Mouse (Mus musculus): Measurements from ENCODE around the gene Emc6.

Emc6 gene

DNA sequence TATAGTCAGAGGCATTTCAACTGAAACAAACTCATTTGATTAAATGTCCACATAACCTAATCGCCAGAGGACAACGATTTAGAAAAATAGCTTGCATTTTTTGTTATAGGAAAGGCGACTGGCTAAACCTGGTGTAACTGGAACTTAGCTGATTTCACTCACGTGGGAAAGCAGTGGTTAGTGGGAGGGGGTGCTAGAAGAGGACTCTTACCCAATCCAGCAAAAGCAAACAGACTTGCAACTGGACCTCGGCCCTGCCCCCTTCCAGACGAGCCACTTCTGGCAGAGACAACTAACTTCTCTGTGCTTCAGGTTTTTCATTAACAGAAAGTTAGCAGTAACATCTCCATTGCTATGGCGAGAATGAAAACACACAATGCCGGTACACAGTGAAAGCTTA is 1.2 kb downstream of the Emc6 start:
- DNase-seq (ENCODE audit: low spot score): no peak

DNA sequence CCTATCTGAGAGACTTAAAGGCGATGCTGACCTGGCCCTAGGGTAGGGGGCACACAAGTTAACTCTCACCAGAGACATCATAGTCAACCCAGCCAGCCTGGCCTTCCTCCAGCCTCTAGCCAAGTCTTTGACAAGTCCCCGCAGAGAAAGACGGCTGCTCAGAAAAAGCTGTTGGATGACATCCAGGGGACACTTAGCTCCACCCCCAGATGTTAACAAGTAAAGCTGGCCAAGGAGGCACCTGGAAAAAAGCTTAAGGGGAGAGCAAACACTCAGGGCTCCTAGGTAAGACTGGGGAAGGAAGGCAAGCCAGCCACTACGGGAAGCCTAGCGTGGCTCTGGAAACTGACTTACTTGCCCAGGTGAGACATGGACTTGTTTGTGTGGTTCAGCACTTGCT is 4.7 kb downstream of the Emc6 start:
- no peak for DNase-seq (ENCODE audit: low spot score)

DNA sequence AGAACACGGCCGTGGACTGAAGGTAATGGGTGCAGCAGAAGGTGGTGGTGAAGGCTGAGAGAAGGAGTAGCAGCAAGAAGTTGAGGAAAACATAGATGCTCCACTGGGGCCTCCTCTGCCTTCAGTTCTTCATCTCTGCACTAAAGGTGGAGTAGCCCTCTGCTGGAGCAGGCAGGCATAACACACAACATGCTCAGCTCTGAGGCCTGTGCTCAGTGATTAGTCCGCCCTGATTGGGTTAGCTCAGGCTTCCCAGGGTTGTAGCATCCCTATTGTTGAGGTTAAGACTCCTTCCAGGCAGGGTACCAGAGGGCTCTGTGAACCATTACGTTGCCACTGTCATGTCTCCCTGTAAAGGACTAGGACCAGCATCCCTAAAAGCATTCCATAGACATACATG is 7.6 kb downstream of the Emc6 start:
- no peak for DNase-seq (ENCODE audit: low spot score)

DNA sequence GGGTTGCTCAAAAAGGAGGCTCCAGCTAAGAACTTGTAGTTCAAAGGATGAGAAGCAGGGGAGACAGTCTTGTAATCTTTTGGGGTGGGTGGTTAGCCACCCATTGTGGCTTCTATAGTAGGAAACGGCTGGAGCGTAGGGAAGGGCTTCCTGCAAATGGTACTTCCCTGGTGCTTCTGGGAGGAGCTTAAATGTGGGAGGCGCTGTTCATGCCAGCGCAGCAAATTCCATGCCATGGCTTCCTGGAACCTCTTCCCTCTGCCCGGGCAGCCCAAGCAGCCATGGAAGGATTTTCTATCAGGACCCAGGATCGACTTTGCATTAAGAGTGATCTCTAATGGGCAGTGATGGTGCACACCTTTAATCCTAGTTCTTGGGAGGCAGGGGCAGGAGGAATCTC is 8.3 kb downstream of the Emc6 start:
- DNase-seq (ENCODE audit: low spot score): no peak

DNA sequence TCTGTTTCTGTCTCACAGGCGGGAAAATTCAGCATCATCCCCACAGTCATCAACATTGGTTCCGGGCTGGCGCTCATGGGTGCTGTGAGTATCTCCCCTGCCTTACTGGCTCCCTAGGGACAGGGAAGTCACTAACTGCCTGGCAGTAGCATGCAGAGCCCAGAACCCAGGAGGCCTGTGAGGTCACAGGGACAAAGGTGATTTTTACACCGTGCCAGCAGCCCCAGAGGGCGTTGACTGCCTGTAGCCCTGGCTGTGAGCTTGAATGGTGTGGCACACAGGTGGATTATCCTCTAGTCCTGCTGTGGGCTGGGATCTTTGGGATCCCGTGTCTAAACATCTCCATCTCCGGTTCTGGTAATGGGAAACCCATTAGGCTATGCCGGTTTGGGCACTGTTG is 8.8 kb downstream of the Emc6 start:
- DNase-seq (ENCODE audit: low spot score): no peak

DNA sequence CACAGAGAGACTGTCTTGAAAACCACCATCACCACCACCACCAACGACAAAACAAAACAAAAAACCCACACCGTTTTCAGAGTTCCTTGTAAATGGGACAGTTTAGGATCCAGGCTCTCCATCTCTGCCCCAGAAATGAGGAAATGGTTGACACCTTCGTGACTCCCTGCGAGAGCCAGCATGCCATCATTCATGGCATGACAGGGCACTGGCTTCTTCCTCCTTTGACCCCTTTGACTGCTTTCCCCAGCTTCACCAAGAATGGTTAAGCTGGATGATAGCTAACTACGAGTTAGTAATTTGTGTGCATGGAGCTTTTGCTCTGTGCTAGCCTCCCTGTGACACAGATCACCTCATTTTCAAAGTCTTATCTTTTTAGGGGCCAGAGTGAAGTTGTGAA is 14.6 kb downstream of the Emc6 start:
- DNase-seq (ENCODE audit: low spot score): no peak

DNA sequence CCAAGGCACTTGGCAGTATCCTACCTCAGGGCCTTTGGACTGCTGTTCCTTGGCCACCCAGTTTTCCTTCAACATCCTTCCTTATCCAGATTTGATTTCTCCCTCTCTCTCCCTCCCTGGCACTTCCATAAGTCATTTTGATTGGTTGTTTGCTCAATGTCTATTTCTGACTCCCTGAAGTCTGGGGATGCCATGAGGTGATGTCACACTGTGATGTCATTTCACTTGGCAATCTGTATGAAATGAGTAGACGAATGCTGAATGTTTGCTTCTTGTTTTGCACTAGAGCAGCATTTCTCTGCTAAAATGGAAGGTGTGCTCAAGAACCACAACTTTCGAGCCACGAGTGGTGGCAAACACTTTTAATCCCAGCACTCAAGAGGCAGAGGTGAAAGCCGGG is 15.2 kb downstream of the Emc6 start:
- no peak for DNase-seq (ENCODE audit: low spot score)

DNA sequence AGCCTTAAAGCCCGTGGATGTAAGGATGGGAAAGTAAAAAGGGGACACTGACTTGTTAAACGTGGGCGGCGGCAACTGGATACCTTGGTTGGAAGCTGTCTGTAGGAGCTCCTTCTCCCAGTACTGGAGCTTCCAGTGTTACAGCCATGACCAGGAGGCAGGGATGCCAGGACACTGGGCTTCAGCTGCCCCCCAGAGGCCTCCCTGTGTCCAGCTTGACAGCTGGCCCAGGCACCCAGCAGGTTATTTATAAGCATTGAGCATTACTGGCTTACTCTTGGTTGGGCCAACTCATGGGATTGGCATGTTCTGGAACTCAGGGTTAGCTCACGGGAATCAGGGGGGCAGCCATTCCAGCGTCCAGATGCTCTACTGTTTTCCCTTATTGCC is 16.0 kb downstream of the Emc6 start:
- DNase-seq (ENCODE audit: low spot score): no peak

DNA sequence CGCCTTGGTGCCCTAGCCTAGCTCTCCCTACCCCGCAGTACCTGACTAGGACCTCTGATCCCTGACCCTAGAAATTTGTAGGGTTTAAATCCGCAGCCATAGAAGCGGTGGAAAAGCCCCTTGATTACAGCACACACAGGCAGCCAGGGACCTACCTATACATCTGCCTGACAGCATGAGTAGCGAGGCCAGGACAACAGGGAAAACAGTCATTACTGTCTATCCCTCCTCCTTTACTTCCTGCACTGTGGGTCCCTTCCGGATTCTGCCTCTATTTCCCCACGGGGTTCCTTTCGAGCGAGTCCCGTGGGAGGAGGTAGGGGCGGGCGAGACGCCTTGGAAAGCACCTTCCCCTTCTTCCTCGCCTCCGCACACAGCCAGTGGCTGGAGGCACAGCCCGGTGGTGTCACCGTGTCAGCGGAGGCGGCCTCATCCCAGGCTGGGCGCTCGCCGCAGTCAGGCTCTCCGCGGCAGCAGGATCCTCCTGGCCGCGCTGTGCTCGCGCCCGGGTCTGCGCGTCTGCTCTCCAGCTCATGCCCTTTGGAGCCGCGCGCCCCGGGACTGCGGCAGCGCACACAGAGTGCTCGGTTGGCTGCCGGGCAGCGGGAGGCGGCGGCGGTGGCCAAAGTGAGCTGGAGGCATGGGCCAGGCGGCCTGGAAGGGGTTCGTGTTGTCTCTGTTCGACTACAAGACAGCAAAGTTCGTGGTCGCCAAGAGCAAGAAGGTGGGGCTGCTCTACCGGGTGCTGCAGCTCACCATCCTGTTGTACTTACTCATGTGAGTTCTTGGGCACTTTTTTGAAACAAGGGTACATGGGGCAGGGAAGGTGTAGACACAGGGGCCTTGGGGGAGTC is 16.7 kb downstream of the Emc6 start, which contains the start of gene P2rx5:
Gene P2rx5 (plus strand): TSS at position 465 of the 854 bp plus-strand sequence.
- no peak for DNase-seq (ENCODE audit: low spot score)

DNA sequence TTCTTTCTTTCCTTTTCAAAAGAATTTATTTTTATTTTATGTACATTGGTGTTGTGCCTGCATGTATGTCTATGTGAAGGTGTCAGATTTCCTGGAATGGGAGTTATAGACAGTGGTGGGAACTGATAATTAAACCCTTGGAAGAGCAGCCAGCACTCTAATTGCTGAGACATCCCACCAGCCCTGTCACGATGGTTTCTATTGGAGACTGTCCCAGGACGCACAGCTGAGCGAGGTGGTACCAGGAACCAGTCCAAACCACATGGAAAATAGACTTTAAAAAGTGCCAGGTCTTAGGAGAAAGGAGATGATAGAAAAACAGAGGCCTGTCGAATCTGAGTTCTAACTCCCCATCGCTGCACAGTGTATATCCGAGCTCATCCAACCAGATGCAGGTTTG is 21.8 kb downstream of the Emc6 start:
- no peak for DNase-seq (ENCODE audit: low spot score)

DNA sequence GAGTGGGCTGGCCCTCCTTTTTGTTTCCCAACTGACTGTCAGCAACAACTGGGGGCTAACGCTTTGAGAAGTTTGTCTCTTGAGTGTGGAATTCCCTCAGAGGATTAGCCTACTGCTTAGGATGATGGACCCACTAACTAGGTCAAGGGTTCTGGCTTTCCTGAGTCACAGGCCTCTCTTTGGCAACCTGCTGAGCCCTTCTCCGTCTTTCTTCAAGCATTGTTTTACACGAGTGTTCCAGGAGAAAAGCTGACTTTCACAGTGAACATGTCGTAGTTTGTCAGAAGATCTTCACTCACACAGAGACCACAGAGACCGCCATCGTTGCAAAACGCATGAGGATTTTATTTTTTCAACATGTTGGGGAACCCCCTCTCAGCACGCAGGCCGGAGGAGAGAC is 28.6 kb downstream of the Emc6 start:
- DNase-seq (ENCODE audit: low spot score): no peak

DNA sequence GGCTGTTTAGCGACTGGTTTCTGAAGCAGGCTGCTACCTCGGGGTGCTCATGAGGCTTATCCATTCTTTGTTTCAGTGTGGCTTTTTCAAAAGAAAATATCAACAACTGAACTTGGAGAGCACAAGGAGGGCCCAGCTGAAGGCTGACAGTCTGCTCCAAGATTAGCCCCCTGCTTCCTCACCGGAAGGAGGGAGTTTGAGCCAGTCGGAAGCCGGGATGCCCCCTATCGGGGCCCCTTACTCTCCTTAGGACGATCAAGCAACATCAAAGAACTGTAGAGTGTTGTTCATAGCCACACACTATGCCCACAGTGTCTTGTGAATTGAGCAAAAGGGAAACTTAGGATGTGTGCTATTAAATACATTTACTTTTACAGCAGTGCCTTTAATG is 29.9 kb downstream of the Emc6 start:
- DNase-seq (ENCODE audit: low spot score): no peak

DNA sequence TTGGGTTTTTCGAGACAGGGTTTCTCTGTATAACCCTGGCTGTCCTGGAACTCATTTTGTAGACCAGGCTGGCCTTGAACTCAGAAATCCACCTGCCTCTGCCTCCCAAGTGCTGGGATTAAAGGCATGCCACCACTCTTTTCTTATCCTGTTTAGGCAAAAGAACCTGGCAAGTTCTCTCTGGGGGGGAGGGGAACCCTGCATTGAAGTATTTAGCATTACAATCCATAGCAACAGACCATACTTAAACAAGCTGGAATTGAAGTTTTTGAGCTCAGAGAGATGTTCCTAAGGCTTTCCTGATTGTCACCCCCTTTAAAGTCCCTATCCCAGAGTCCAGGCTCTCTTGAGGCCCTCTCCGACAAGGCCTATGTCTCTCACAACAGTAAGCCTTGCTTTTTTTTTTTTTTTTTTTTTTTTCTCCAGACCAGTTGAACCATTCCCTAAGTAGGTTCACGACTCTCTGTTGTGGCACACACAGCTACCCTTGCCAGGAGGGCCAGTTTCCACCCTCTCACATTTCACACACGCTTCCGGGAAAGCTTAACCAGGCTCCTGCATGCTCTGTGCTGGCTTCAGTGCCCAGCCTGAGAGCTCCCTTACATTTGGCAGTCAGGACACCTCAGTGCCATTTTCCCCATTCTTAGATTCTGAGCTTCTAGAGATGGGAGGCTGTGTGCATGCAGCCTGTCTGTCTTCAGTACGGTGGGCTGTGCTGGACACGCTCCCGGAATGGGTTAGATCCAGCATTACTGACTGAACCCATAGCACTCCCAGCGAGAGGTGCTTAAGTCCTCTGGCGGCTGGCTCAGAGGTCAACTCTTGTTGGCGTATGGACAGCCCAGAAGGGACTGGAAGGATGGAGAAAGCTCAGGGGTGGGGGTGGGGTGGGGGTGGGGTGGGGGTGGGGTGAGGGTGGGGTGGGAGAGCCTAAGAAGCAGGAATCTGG is 30.5 kb downstream of the Emc6 start:
- DNase-seq (ENCODE audit: low spot score): no peak

DNA sequence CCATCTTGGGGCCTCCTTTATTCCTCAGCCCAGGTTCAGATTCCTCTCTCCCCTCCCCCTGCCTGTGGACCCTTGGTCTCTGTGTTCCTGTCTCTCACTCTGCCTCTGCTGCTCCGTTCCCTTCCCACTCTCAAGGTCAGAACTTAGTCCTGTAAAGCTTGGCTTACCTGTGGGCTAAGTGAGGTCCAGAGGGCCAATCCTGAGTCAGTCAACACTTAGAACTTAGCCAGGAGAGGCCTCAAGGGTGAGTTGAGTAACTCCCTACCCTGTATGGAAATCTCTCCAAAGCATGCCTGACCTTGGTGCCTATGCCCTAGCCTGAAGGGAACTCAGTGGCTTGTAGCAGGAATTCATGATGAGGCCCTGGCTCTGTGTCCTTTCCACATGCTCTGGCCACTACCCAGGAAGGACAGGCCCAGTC is 32.6 kb downstream of the Emc6 start:
- no peak for DNase-seq (ENCODE audit: low spot score)

DNA sequence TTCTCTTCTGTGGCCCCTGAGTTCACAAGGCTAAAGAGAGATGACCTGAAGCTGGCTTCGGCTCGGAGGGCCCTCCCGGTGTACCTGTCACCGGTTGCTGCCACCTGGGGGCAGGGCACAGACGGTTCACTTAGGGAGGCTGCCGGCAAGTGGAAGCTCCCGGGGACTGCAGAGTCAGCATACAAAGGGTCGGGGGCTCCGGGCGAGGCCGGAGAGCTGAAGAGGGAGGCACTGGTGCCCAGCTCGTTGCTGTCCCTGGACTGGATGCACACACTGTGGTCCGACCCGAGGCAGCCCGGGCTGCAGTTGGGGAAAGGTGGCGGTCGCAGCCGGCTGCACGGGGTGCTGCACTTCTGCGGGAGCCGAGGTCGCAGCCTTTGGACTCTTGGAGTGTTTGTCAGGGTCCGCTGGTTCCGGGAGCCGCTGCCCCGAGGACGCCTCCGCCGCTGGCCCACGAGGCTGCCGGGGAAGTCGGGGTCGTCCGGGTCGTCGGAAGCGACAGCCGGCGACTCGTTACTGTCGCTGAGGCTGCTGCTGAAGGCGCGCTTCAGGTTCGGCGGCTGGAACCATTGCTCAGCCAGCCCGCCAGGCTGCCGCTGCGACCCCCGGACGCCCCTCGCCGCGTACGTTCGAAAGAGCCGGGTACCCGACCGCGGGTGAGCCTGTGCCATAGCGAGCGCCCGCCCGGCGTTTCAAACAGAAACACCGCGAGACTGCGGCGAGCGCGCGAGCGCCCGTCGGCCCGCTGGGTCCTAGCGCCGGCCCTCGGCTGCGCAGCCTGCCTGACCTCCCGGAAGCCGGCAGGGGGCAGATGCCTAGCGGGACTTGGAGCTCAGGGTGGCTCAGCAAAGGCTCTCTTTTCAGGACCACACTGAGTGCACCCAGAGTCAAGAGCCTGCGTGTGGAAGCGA is 39.0 kb downstream of the Emc6 start, which contains the start of gene Haspin:
Gene Haspin (minus strand): TSS at position 704 of the 911 bp plus-strand sequence.
- peak; percentile 71 for DNase-seq (ENCODE audit: low spot score)

DNA sequence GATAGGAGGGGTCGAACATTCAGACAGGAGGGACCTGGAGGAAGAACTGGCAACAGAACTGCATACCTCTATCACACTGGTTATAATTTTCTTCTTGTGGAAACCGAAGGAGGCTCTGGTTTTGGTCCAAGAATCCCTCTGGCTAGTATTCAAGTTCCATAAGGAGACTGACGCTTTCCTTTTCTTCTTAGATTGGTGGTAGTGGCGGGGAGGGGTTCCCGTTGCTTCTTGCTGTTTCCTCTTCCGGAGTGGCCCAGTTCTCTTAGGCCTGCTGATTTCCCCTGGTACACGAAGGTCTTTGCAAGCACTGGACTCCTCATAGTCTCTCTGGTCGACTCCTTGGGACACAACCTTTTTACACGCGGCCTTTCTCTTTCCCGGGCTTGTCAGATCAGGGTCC is 39.7 kb downstream of the Emc6 start:
- DNase-seq (ENCODE audit: low spot score): no peak

DNA sequence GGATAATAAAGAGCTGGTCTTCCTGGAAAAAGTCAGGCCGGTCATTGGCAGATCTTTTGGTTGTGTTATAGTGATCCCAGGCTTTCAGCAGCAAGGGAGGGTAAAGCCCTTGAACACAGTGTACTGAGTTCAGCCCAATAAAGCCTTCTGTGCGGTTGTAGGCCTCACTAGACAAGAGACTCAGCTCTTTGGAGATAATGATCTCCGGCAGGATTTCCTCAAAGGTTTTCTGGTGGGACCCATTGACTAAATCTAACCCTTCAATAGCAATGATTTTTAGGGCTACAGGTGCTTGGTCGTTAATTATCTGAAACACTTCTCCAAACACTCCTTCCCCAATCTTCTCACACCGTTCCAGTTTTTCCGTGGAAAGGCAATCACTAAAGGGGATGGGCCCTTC is 40.2 kb downstream of the Emc6 start:
- no peak for DNase-seq (ENCODE audit: low spot score)

DNA sequence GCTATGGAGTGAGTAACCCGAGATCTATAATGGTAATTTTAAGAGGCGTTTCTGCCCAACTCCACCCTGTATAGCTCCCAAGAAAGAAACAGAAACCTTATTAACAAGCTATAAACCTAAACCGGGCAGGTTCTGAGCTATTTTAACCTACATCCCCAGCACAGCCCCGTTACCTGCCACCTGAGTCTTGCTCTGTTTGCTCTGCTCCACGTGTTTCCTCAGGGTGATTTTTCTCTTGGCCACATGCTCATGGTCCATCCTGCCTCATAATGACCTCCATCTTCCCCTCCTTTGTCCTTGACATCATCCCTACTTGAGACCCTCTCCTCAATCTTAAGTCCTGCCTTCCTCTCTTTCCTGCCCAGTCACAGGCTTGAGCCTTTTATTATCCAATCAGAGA is 42.6 kb downstream of the Emc6 start:
- DNase-seq (ENCODE audit: low spot score): no peak

DNA sequence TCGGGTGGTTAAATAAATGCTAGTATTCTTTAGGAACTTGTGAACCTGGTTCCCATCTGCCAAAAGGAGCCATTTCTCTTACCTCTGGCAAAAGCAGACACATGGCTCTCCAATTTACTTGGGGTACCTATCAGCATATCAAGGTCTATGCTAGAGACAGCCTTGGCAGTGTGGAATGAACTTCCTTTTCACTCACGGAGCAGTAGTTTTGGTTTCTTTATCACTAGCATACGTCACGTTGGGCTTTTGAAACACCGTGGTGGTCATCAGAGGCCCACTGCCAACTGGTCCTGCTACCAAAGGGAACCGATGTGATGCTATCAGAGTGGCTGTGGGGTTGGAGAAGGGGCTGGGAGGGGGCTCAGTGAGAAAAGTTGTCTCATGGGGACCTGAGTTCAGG is 43.8 kb downstream of the Emc6 start:
- DNase-seq (ENCODE audit: low spot score): no peak

DNA sequence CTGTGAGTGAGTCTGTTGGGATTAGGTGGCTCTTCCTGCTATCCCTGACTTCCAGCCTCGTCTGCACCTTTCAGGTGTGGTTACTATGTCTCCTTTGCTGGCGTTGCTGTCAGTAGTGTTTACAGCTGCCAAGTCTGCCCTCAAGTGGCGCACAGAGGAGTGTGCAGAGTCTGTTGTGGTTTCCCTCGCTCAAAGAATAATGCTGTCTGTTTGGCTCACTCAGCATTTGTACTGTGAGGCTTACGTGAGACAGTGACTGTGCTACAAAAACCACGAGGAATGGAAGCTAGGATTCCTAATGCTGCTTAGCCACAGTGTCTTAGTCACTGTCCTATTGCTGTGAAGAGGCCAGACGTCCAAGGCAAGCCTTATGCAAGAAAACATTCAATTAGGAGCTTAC is 45.8 kb downstream of the Emc6 start:
- DNase-seq (ENCODE audit: low spot score): no peak

DNA sequence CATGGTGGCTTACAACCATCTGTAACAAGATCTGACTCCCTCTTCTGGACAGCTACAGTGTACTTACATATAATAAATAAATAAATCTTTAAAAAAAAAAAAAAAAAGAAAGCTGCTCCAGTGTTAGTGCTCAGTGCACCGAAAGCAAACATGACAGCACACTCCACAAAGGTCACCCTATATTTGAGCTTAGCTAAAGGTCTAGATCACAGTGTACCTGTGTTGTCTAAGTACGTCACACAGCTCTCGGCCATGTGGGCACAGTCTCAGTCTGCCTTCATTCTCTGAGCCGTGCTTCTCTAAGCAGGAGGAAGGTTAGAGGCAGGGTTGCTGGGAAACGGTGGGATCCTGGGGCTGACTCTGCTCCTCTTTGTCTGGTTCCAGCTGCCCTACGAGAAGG is 50.3 kb downstream of the Emc6 start:
- no peak for DNase-seq (ENCODE audit: low spot score)

Measured in urinary bladder, postnatal 10 days (tissue).